Mouse (Mus musculus): ENCODE data around the gene Ier5. TPM values are rescaled to one million over a fixed set of nuclear protein-coding genes. Genes with fewer than 3 reads are reported as not detected.

Ier5 gene
- polyA plus RNA-seq (2012; rRNA removed; ENCODE audit: low replicate concordance), result 23.4 and 78.0 TPM in 2 replicates

DNA sequence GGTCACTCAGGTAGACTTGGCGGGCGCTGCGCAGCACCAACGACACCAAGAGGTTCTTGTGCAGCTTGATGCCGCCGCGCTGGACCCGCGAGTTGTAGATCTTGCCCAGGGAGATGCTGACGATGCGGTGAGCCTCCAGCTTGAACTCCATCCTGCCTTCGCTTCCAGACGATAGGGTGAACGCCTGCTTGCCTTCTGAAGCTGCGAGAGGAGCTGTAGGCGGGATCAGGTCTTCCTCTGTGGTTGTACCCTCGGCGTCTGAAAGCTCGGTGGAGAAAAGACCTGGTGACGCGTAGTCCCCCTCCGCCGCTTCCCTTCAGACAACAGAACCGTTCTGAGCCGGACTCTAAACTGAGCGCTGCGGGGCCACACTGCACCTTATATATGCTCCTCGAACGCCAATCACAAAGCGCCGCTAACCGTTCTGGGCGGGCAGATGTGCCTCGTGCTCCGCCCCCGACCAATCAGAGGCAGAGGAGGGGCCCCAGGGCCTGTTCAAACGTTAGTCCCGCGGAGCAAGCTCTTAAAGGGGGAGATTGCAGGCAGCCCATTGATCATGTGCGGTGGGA, at the start of gene Ier5:
Gene Ier5 (minus strand): TSS at position 357 of the 569 bp plus-strand sequence.

DNA sequence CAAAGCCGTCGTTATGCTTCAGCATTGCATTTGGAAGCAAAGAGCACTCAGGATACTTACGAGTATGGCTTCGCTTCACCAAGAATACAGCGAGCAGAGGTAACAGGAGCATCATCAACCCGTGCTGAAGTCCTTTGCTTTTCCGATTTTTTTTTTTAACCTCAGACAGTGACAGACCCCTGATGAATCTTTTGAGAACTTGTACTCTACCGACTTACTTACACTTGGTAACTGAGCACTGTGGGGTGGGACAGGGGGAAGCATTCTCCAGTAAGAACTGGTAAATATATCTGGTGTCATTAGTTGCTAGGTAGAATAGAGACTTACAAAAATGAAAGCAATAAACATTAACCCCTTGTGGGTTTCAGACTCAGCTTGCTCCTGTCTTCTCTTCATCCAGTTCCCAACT, 47.1 kb upstream of the Ier5 start, which contains the start of gene Mr1:
Gene Mr1 (minus strand): TSS at position 243 of the 409 bp plus-strand sequence.

Other genes starting within 250 kb of the Ier5 start
- 0.51 and 0.57 TPM in 2 replicates for gene Cacna1e, start 215.1 kb downstream of the Ier5 start, polyA plus RNA-seq (2012; rRNA removed; ENCODE audit: low replicate concordance)
- gene Mr1, start 47.2 kb upstream of the Ier5 start, polyA plus RNA-seq (2012; rRNA removed; ENCODE audit: low replicate concordance), result 0.11 and 0.40 TPM in 2 replicates
- 28.7 and 33.8 TPM in 2 replicates for gene Stx6, start 59.1 kb upstream of the Ier5 start, polyA plus RNA-seq (2012; rRNA removed; ENCODE audit: low replicate concordance)
- gene BC034090, start 144.8 kb upstream of the Ier5 start, polyA plus RNA-seq (2012; rRNA removed; ENCODE audit: low replicate concordance), result 2.1 and 3.7 TPM in 2 replicates